Mouse (Mus musculus): Measurements from ENCODE around the gene Ptprg.

GRCm38 (mm10) chr14:12046226-12046882, 493.0 kb downstream of the Ptprg start:
- no peak for TF ChIP-seq CTCF (IDR thresholded peaks at IDR 0.05; ENCODE audit: low read depth)
- no peak for TF ChIP-seq EP300 (IDR thresholded peaks at IDR 0.05; ENCODE audit: low read depth)
